Mouse (Mus musculus) embryonic facial prominence, embryonic 12.5 days (tissue): ENCODE results near the gene Stk40. TPM values are rescaled to one million over a fixed set of nuclear protein-coding genes. Genes with fewer than 3 reads are reported as not detected.
A peak's percentile ranks its signal among the peaks of the same experiment; 100 is the strongest.
"Not testable (repeated sequence)": the region's sequence is repeated elsewhere in the genome, so short reads cannot be mapped to it uniquely, and the experiment has no call there.

Experiments
- ATAC-seq: fragments of 200-750 bp; cut with Nextera tagmentation; 2 replicates; pipeline ENCODE4 v1.8.0; 2017; ENCODE audit not compliant: insufficient number of reproducible peaks, insufficient read depth, low FRiP score, low TSS enrichment
- H3K27ac ChIP-seq: fragments of 300-500 bp; sonication (generic); 2 replicates; pipeline ENCODE4 v1.5.1; 2016; ENCODE audit warnings: mild to moderate bottlenecking
- H3K27me3 ChIP-seq: fragments of 300-500 bp; sonication (generic); 2 replicates; pipeline ENCODE4 v1.6.1; 2016; ENCODE audit warnings: mild to moderate bottlenecking, moderate library complexity
- H3K36me3 ChIP-seq: fragments of 300-500 bp; sonication (generic); 2 replicates; pipeline ENCODE4 v1.6.1; 2016; ENCODE audit warnings: mild to moderate bottlenecking
- H3K4me1 ChIP-seq: fragments of 300-500 bp; sonication (generic); 2 replicates; pipeline ENCODE4 v1.6.1; 2016
- H3K4me2 ChIP-seq: fragments of 300-500 bp; sonication (generic); replicated peaks from 2 replicates; pipeline ENCODE4 v1.6.1; 2016; ENCODE audit warnings: mild to moderate bottlenecking, moderate library complexity
- H3K4me3 ChIP-seq: fragments of 300-500 bp; sonication (generic); 2 replicates; pipeline ENCODE4 v1.5.1; 2016; ENCODE audit warnings: mild to moderate bottlenecking
- H3K9ac ChIP-seq: fragments of 300-500 bp; sonication (generic); 2 replicates; pipeline ENCODE4 v1.6.1; 2016; ENCODE audit warnings: mild to moderate bottlenecking, moderate library complexity
- H3K9me3 ChIP-seq: fragments of 300-500 bp; sonication (generic); 2 replicates; pipeline ENCODE4 v1.6.1; 2016; ENCODE audit warnings: mild to moderate bottlenecking, moderate library complexity
- WGBS: fragments of 180-500 bp; shearing (Covaris S2); methylation state at CpG from one replicate; pipeline ENCODE4 v1.1.7; 2016; 5-methylcytosine and 5-hydroxymethylcytosine counted together
- polyA plus RNA-seq: library from polyadenylated mRNA; unstranded; fragments of >200 nt; fragmentation: Nextera tagmentation; extraction: Ambion mirVana; gene quantifications from 2 replicates; pipeline ENCODE4 v1.2.1, GENCODE M21; 2016

Gene Stk40
- polyA plus RNA-seq, 1 experiment from 2014 or later, result 48.0 TPM

- H3K27ac ChIP-seq, result 0 out of 2 replicates have a peak overlapping the region, but pooled peaks have one; percentile 37
- peak overlapping the region; percentile 67; the same call in 1 of the 2 replicates for H3K9ac ChIP-seq
- peaks cover 9% of the 10 kb centered on the region for H3K4me1 ChIP-seq
- H3K36me3 ChIP-seq, result peaks cover 16% of the 10 kb centered on the region
- H3K9me3 ChIP-seq, result no peaks in the 10 kb centered on the region
- peak overlapping the region; percentile 91 for H3K4me2 ChIP-seq
- H3K27me3 ChIP-seq, result no peaks in the 10 kb centered on the region
- peak; percentile 8; the same call in 1 of the 2 replicates for ATAC-seq
- peak overlapping the region; percentile 49 for H3K4me3 ChIP-seq
- 43% methylated on average over 9 of the region's 9 CpGs for WGBS
Measured at GRCm38 (mm10) chr4:126161986-126162385, 58.2 kb downstream of the Stk40 start.

DNA sequence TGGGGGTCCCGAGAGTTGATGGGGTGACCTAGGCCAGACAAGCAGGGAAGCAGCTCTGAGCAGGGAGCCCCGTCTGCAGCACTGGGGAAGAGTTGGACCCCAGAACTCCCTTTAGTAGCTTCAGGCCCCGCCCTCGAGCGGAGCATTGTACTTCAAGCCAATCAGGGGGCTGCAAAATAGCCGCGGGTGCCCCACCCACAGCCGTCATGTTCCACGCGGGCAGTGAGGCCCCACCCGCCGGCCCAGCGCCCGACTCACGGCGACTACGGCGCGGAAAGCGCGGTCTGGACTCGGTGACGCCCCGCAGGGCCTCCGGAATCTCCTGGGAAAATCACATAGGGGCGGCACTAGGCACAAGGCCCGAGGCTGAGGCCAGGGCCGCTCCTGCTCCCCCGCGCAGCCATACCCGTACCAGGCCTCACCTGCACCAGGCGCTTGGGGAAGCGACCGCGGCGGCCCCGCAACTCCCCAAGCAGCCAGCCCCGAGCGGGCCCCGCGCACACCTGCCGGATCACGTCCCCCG is 58.8 kb downstream of the Stk40 start:
- Histone ChIP-seq H3K4me1 (peaks cover 9% of the 10 kb centered on the region), H3K4me2 (peak overlapping the region; percentile 91), H3K9me3 (no peaks in the 10 kb centered on the region), H3K4me3 (peak overlapping the region; percentile 49), H3K27me3 (no peaks in the 10 kb centered on the region), H3K9ac (peak overlapping the region; percentile 67), H3K36me3 (peaks cover 22% of the 10 kb centered on the region), H3K27ac (peak overlapping the region; percentile 37)
- under 1% methylated on average over 44 of the region's 44 CpGs for WGBS
- ATAC-seq, result peak; percentile 91

DNA sequence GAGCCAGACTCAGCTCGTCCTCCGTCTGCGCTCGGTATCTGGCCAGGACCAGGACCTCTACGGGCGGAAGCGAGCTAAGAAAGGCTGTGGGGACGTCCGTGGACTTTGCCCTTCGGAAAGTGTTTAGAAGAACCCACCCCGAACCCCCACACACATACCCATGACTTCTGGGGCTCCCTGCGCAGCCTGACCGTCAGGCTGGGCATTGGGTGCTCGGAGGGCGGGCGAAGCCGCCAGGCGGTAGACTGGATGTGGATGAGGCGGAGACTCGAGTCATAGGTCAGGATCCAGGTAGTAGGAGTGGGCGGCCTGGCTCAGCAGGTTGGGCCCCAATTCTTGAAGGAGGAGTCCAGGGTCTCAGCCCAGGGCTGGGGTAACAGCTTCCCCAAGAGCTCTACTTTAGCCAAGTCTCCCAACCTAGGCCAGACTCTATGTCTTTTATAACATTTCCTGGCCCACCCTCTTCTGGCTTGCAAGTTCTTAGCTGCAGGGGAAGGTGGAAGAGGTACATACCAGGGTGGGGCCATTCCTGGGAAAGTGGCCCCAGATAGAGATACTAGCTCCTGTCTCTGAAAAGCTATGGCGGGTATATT is 59.4 kb downstream of the Stk40 start, which contains the start of gene Sh3d21:
Gene Sh3d21 (minus strand): TSS at position 425 of the 593 bp plus-strand sequence.
- no peaks in the 10 kb centered on the region for H3K27me3 ChIP-seq
- 0 out of 2 replicates have a peak, but pooled peaks have one; percentile 24 for ATAC-seq
- peaks cover 9% of the 10 kb centered on the region for H3K4me1 ChIP-seq
- WGBS, result 5% methylated on average over 22 of the region's 22 CpGs
- H3K9ac ChIP-seq, result peak within 1 kb of the TSS; percentile 67
- peak within 1 kb of the TSS; percentile 91 for H3K4me2 ChIP-seq
- H3K36me3 ChIP-seq, result peaks cover 27% of the 10 kb centered on the region
- H3K9me3 ChIP-seq, result no peaks in the 10 kb centered on the region
- H3K27ac ChIP-seq, result peak within 1 kb of the TSS; percentile 37
- H3K4me3 ChIP-seq, result peak within 1 kb of the TSS; percentile 49

DNA sequence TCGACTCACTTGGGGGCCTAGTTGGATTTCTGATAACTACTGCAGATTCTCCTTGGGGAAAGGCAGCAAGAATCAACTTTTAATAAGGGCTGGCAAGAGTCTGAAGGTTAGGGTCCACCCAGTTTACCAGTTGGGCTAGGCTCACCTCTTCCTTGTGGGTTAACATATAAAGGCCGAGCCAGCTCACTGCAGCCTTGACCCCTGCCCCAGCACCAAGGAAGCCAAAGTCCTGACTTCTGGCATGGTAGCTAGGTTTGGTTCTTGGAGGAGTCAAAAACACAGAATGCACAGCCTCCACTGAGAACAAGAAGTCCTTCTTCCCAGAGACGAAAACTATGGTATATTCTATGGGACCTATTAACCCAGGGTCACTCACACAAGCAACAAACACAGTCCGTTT is 59.9 kb downstream of the Stk40 start:
- Histone ChIP-seq H3K4me1 (peaks cover 9% of the 10 kb centered on the region), H3K27me3 (no peaks in the 10 kb centered on the region), H3K27ac (peak overlapping the region; percentile 37; the same call in 1 of the 2 replicates), H3K4me2 (peak overlapping the region; percentile 91), H3K9ac (no peak overlapping the region), H3K4me3 (peak overlapping the region; percentile 49; the same call in 1 of the 2 replicates), H3K36me3 (peaks cover 32% of the 10 kb centered on the region), H3K9me3 (no peaks in the 10 kb centered on the region)
- 52% methylated on average over 4 of the region's 4 CpGs for WGBS
- no peak for ATAC-seq

DNA sequence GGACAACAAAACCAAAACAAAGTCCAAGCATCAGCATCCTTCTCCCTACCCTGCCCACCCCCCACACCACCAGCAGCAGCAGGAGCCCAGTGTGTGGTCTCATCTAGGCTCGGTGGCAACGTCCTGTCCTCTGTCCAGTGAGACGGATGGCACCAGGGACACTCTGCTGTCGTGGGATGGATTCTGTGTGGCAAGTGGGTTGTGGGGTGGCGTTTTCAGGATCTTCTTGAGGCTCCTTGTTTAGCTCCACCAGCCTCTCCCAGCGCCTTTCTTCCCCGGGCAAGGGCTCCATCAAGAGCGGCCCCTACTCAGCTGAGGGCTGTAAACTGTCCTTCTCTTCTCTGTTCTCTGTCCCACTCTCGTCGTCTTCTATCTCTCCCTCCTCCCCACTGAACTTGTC is 61.3 kb downstream of the Stk40 start:
- peaks cover 44% of the 10 kb centered on the region for H3K36me3 ChIP-seq
- H3K4me1 ChIP-seq, H3K27ac ChIP-seq, H3K4me3 ChIP-seq, H3K9me3 ChIP-seq, H3K27me3 ChIP-seq, H3K9ac ChIP-seq, ATAC-seq, H3K4me2 ChIP-seq: not testable (repeated sequence)
- WGBS, result 71% methylated on average over 10 of the region's 10 CpGs

DNA sequence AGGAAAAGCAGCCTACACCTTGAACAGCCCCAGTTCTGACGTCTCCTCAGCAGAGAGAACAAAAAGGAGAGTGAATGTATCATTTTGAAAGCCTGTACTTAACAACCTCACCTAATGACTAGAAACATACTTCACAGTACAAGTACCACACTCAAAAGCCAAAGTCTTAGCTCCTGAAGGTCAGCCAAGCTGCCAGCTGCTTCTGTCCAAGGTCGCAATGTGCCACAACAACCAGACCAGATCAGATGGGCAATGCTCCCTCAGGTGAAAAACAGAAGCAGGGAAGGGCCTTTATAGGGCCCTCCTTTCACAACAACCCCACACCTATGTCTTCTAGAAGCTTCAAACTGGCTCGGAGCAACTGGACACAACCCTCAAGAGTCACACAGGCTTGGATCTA is 62.3 kb downstream of the Stk40 start:
- Histone ChIP-seq H3K27ac (no peak overlapping the region), H3K9me3 (no peaks in the 10 kb centered on the region), H3K4me1 (peaks cover 9% of the 10 kb centered on the region), H3K9ac (no peak overlapping the region), H3K4me3 (no peak overlapping the region), H3K4me2 (no peak overlapping the region), H3K36me3 (peaks cover 53% of the 10 kb centered on the region), H3K27me3 (no peaks in the 10 kb centered on the region)
- no peak for ATAC-seq
- 80% methylated on average over 3 of the region's 3 CpGs for WGBS

- H3K9ac ChIP-seq, result no peak overlapping the region
- WGBS, result 92% methylated on average over 6 of the region's 6 CpGs
- no peak overlapping the region for H3K27ac ChIP-seq
- no peak overlapping the region for H3K4me2 ChIP-seq
- no peaks in the 10 kb centered on the region for H3K9me3 ChIP-seq
- peaks cover 79% of the 10 kb centered on the region for H3K36me3 ChIP-seq
- ATAC-seq, result no peak
- no peaks in the 10 kb centered on the region for H3K27me3 ChIP-seq
- no peak overlapping the region for H3K4me3 ChIP-seq
- H3K4me1 ChIP-seq, result no peaks in the 10 kb centered on the region
Measured at GRCm38 (mm10) chr4:126168851-126169250, 65.1 kb downstream of the Stk40 start.

DNA sequence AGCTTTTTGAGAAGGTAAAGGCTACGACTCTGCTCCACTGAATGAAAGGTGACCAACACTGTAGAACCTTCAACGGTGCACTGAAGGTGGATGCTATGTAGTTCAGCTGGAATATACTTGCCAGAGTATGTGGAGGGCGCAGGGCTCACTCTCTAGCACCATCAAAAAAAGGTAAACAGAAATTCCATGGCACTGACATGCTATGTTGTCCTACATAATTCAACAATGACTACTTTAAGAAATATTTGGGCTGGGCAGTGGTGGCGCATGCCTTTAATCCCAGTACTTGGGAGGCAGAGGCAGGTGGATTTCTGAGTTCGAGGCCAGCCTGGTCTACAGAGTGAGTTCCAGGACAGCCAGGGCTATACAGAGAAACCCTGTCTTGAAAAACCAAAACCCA is 67.0 kb downstream of the Stk40 start:
- WGBS, result 98% methylated on average over 5 of the region's 5 CpGs
- H3K27me3 ChIP-seq, ATAC-seq, H3K4me1 ChIP-seq, H3K27ac ChIP-seq, H3K4me3 ChIP-seq, H3K9me3 ChIP-seq, H3K4me2 ChIP-seq, H3K9ac ChIP-seq: not testable (repeated sequence)
- H3K36me3 ChIP-seq, result peaks cover 94% of the 10 kb centered on the region

DNA sequence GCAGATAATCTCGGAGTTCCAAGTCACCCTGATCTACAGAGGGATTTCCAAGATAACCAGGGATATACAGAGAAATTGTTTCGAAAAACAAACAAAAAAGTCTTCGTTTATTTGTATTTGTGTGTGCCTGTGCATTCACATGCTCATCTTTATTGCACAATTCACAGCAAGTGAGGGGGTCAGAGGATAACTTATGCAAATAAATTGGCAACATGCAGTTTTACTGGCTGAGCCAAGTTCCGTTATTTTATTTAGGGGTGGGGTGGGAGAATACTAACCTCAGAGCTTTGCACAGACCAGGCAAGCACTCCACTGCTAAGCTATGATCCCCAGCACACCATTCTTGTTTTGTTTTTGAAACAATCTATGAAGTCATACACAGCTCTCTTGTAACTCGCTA is 70.0 kb downstream of the Stk40 start:
- WGBS, result 94% methylated on average over 5 of the region's 5 CpGs
- no peak overlapping the region for H3K4me2 ChIP-seq
- H3K9ac ChIP-seq, result no peak overlapping the region
- no peaks in the 10 kb centered on the region for H3K4me1 ChIP-seq
- no peaks in the 10 kb centered on the region for H3K9me3 ChIP-seq
- H3K36me3 ChIP-seq, result peaks cover 90% of the 10 kb centered on the region
- no peak for ATAC-seq
- H3K27me3 ChIP-seq, result no peaks in the 10 kb centered on the region
- H3K27ac ChIP-seq, result no peak overlapping the region
- no peak overlapping the region for H3K4me3 ChIP-seq

DNA sequence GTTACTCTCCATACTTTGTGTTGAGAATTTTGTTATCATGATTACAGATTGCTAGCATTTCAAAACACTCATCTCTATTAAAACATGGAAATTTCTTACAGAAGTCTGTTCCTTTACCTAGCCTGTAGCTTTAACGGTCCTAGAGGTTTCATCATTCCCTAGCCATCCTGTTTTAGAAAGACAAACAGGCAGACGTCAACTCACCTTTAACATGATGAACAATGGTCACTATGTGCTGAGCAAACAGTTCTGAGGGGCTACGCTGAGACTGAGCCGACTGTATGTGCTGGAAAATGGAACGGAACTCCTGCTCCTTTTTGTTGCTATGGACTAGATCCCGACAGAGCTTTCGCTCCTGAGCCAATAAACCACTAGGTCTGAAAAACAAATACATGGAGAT is 72.2 kb downstream of the Stk40 start:
- not testable (repeated sequence) for H3K27ac ChIP-seq, H3K4me1 ChIP-seq, H3K4me2 ChIP-seq, H3K9ac ChIP-seq, ATAC-seq, H3K9me3 ChIP-seq, H3K4me3 ChIP-seq, H3K27me3 ChIP-seq
- WGBS, result 90% methylated on average over 7 of the region's 7 CpGs
- peaks cover 87% of the 10 kb centered on the region for H3K36me3 ChIP-seq

GRCm38 (mm10) chr4:126181170-126181957 is 77.6 kb downstream of the Stk40 start:
- no peaks in the 10 kb centered on the region for H3K9me3 ChIP-seq
- no peak overlapping the region for H3K27ac ChIP-seq
- peaks cover 56% of the 10 kb centered on the region for H3K36me3 ChIP-seq
- peaks cover 4% of the 10 kb centered on the region; the same call in 1 of the 2 replicates for H3K4me1 ChIP-seq
- no peak for ATAC-seq
- H3K27me3 ChIP-seq, result no peaks in the 10 kb centered on the region
- H3K4me3 ChIP-seq, result no peak overlapping the region
- WGBS, result 61% methylated on average over 7 of the region's 7 CpGs
- H3K9ac ChIP-seq, result no peak overlapping the region
- H3K4me2 ChIP-seq, result no peak overlapping the region

DNA sequence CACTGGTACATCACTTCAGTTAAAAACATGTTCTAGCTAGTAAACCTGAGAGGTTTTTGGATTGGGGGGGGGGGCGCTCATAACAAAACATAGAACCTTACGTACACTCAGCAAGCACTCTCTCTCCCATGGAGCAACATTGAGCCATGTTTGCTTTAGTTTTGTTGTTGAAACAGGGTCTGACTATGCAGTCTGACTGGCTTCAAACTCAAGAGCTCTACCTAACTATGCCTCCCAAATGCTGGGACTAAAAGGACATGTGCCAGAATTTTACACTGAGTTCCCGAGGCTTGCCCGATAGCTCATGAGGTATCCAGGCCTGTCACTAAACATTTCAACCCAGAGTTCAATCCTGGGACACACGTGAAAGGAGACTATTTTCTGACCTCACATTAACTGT is 79.3 kb downstream of the Stk40 start:
- no peak overlapping the region for H3K27ac ChIP-seq
- WGBS, result 86% methylated on average over 5 of the region's 5 CpGs
- H3K4me3 ChIP-seq, result no peak overlapping the region
- peaks cover 47% of the 10 kb centered on the region for H3K36me3 ChIP-seq
- H3K9ac ChIP-seq, result no peak overlapping the region
- H3K9me3 ChIP-seq, result no peaks in the 10 kb centered on the region
- ATAC-seq, result no peak
- H3K4me2 ChIP-seq, result no peak overlapping the region
- H3K4me1 ChIP-seq, result peaks cover 4% of the 10 kb centered on the region; the same call in 1 of the 2 replicates
- no peaks in the 10 kb centered on the region for H3K27me3 ChIP-seq
